Mouse (Mus musculus): Measurements from ENCODE around the gene Mapk8ip2. TPM values are rescaled to one million over a fixed set of nuclear protein-coding genes. Genes with fewer than 3 reads are reported as not detected.
A peak's percentile ranks its signal among the peaks of the same experiment; 100 is the strongest.

Mapk8ip2 gene
- total and polyA plus RNA-seq, 2 experiments from 2014 or later: 68.8 to 110 TPM

DNA sequence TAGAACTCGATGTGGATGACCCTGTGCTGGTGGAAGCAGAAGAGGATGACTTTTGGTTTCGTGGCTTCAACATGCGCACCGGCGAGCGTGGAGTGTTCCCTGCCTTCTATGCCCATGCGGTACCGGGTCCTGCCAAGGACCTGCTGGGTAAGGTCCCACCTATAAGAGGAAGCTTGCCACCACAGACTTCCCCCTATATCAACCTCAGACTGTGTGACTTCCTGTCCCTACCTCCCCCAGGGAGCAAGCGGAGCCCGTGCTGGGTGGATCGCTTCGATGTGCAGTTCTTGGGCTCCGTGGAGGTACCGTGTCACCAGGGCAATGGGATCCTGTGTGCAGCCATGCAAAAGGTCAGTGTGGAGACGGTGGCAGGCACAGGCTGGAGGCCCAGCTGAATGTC is 5.2 kb downstream of the Mapk8ip2 start:
- Histone ChIP-seq H3K9ac (replicated peaks; ENCODE audit: low read length, poor library complexity, severe bottlenecking) (no peak overlapping the region), H3K36me3 (ENCODE audit: insufficient read depth, low read length) (peaks cover 62% of the 10 kb centered on the region), H3K27ac (ENCODE audit: low read depth, low read length) (no peak overlapping the region), H3K4me3 (ENCODE audit: low read depth, low read length) (no peak overlapping the region), H3K4me2 (ENCODE audit: low read depth, low read length, poor library complexity, severe bottlenecking) (no peak overlapping the region), H3K9me3 (ENCODE audit: low read length) (no peaks in the 10 kb centered on the region), H3K27me3 (ENCODE audit: insufficient read depth, low read length) (no peaks in the 10 kb centered on the region), H3K4me1 (ENCODE audit: insufficient read depth, low read length) (peaks cover 11% of the 10 kb centered on the region)
- TF ChIP-seq CTCF (IDR thresholded peaks at IDR 0.05): no peak
- 94% methylated on average over 15 of the region's 15 CpGs for WGBS
- ATAC-seq (ENCODE audit: low FRiP score) (no peak), DNase-seq (ENCODE audit: low spot score) (no peak)

DNA sequence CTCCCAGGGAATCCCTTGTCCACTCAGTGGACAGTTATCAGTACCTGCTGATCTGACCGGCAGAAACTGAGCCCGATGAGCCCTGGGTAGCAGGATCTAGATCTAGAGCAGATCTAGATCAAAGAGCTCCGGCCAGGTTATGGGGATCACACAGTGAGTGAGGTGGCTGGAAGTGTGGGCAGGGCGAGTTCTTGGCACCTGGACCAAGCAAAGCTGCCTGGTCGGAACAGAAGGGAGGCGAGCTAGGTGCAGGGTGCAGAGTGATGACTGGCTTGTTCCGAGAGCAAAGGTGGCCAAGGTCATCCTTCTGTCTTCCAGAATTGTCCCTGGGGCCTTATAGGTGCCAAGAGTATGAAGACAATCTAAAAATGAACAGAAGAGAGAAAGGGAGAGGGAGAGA is 6.1 kb downstream of the Mapk8ip2 start:
- no peaks in the 10 kb centered on the region for H3K9me3 ChIP-seq (ENCODE audit: low read length)
- H3K36me3 ChIP-seq (ENCODE audit: insufficient read depth, low read length): peaks cover 64% of the 10 kb centered on the region
- H3K4me2 ChIP-seq (ENCODE audit: low read depth, low read length, poor library complexity, severe bottlenecking): no peak overlapping the region
- no peak for DNase-seq (ENCODE audit: low spot score)
- no peak for TF ChIP-seq CTCF (IDR thresholded peaks at IDR 0.05)
- H3K4me3 ChIP-seq (ENCODE audit: low read depth, low read length): no peak overlapping the region
- no peaks in the 10 kb centered on the region for H3K27me3 ChIP-seq (ENCODE audit: insufficient read depth, low read length)
- peaks cover 8% of the 10 kb centered on the region for H3K4me1 ChIP-seq (ENCODE audit: insufficient read depth, low read length)
- no peak for ATAC-seq (ENCODE audit: low FRiP score)
- 93% methylated on average over 7 of the region's 7 CpGs for WGBS
- no peak overlapping the region for H3K9ac ChIP-seq (replicated peaks; ENCODE audit: low read length, poor library complexity, severe bottlenecking)
- no peak overlapping the region for H3K27ac ChIP-seq (ENCODE audit: low read depth, low read length)

DNA sequence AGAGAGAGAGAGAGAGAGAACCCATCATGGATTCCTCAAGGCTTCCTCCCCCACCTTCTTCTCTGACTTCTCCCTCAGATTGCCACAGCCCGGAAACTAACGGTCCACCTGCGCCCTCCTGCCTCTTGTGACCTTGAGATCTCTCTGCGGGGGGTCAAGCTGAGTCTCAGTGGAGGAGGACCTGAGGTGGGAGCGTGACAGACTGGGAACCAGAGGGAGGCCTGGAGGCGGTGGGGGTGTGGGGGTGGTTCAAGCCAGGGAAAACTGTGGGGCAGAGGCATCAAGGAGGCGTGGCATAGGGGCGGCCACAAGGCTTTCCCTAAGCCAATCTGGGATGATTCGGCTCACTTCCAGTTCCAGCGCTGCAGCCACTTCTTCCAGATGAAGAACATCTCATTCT is 6.6 kb downstream of the Mapk8ip2 start:
- no peaks in the 10 kb centered on the region for H3K27me3 ChIP-seq (ENCODE audit: insufficient read depth, low read length)
- H3K9me3 ChIP-seq (ENCODE audit: low read length): no peaks in the 10 kb centered on the region
- no peak overlapping the region for H3K4me2 ChIP-seq (ENCODE audit: low read depth, low read length, poor library complexity, severe bottlenecking)
- TF ChIP-seq CTCF (IDR thresholded peaks at IDR 0.05): no peak
- H3K4me3 ChIP-seq (ENCODE audit: low read depth, low read length): no peak overlapping the region
- DNase-seq (ENCODE audit: low spot score): no peak
- H3K27ac ChIP-seq (ENCODE audit: low read depth, low read length): no peak overlapping the region
- no peak for ATAC-seq (ENCODE audit: low FRiP score)
- H3K9ac ChIP-seq (replicated peaks; ENCODE audit: low read length, poor library complexity, severe bottlenecking): no peak overlapping the region
- 74% methylated on average over 10 of the region's 10 CpGs for whole genome bisulfite sequencing
- peaks cover 64% of the 10 kb centered on the region for H3K36me3 ChIP-seq (ENCODE audit: insufficient read depth, low read length)
- H3K4me1 ChIP-seq (ENCODE audit: insufficient read depth, low read length): peaks cover 5% of the 10 kb centered on the region

DNA sequence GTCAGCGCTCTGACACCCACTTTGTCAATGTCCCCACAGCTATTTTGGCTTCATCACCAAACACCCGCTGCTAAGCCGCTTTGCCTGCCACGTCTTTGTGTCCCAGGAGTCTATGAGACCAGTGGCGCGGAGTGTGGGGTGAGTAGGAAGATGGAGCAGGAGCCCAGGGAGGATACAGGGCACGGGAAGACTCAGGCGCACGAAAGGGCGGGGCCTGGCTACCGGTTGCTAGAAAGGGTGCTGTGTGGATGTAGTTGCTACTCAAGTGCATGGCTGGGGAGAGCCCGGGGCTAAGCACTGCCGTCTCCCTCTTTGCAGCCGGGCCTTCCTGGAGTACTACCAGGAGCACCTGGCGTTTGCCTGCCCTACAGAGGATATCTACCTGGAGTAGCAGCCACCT is 7.6 kb downstream of the Mapk8ip2 start:
- no peak overlapping the region for H3K4me2 ChIP-seq (ENCODE audit: low read depth, low read length, poor library complexity, severe bottlenecking)
- H3K27me3 ChIP-seq (ENCODE audit: insufficient read depth, low read length): no peaks in the 10 kb centered on the region
- no peak overlapping the region for H3K9ac ChIP-seq (replicated peaks; ENCODE audit: low read length, poor library complexity, severe bottlenecking)
- no peak overlapping the region for H3K4me3 ChIP-seq (ENCODE audit: low read depth, low read length)
- no peaks in the 10 kb centered on the region for H3K9me3 ChIP-seq (ENCODE audit: low read length)
- ATAC-seq (ENCODE audit: low FRiP score): no peak
- H3K4me1 ChIP-seq (ENCODE audit: insufficient read depth, low read length): no peaks in the 10 kb centered on the region
- no peak for TF ChIP-seq CTCF (IDR thresholded peaks at IDR 0.05)
- no peak for DNase-seq (ENCODE audit: low spot score)
- H3K36me3 ChIP-seq (ENCODE audit: insufficient read depth, low read length): peaks cover 64% of the 10 kb centered on the region
- H3K27ac ChIP-seq (ENCODE audit: low read depth, low read length): no peak overlapping the region
- 87% methylated on average over 13 of the region's 15 CpGs for WGBS

DNA sequence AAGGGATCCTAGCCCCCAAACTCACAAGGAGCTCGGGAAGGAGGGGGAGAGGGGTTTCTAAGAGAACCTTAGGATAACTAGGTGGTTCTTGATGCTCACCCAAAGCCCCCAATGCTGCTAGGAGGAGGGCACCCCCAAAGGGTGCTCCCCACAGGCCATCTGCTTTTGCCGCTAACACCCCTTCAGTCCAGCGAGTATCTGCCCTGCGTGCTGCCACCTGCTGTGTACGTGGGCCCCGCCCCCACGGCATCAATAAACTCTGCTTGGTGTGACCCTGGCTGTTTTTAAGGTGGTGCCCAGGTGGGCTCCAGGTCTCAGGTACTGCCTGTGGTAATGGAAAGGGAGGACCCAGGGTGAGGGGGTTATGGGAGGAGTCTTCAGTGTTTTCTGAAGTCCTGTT is 8.5 kb downstream of the Mapk8ip2 start:
- Histone ChIP-seq H3K27ac (ENCODE audit: low read depth, low read length) (no peak overlapping the region), H3K9ac (replicated peaks; ENCODE audit: low read length, poor library complexity, severe bottlenecking) (no peak overlapping the region), H3K27me3 (ENCODE audit: insufficient read depth, low read length) (no peaks in the 10 kb centered on the region), H3K9me3 (ENCODE audit: low read length) (no peaks in the 10 kb centered on the region), H3K4me1 (ENCODE audit: insufficient read depth, low read length) (no peaks in the 10 kb centered on the region), H3K4me3 (ENCODE audit: low read depth, low read length) (no peak overlapping the region), H3K36me3 (ENCODE audit: insufficient read depth, low read length) (peaks cover 55% of the 10 kb centered on the region), H3K4me2 (ENCODE audit: low read depth, low read length, poor library complexity, severe bottlenecking) (no peak overlapping the region)
- DNase-seq (ENCODE audit: low spot score): no peak
- TF ChIP-seq CTCF (IDR thresholded peaks at IDR 0.05): no peak
- 80% methylated on average over 7 of the region's 7 CpGs for WGBS
- ATAC-seq (ENCODE audit: low FRiP score): no peak

DNA sequence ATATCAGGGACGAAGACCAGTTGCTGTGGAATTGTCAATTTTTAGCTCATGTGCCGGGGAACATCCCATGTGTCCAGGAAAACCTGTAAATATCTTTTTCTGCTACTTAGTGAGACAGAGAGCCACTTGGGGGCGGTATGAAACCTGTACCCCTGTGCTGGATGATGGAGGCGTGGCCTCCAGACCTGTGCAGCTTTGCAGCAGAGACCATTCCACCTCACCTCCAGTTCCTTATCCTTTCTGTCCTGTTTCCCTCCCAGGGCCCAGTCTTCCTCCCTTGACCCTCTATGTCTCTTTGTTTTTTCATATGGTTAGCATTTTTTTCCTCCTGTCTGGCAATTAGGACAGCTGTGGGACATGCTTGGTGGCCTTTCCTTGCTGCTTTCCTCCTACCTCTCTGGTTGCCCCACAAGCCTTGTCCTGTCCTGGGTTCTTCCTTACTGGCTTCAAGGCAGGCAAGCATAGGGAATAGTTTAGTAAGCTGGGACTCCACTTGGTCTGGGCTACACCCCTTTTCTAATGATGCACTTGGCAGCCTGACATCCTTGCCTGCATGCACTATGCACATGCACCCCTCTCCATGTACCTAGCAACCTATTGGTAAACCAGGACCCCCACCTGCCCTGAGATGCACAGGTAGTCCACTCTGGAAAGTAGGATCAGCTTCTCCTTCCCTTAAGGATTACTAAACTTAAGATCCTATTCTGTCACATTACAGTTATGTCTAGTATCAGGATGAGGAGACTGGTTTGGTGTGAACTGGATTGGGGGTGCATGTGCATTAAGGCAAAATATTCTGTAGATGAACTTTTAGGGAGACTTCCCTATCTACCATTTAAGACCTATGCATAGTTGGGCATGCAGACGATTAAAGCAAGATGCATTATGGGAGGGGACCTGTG is 9.9 kb downstream of the Mapk8ip2 start:
- no peak overlapping the region for H3K4me3 ChIP-seq (ENCODE audit: low read depth, low read length)
- peaks cover 41% of the 10 kb centered on the region for H3K36me3 ChIP-seq (ENCODE audit: insufficient read depth, low read length)
- no peak for DNase-seq (ENCODE audit: low spot score)
- ATAC-seq (ENCODE audit: low FRiP score): no peak
- 71% methylated on average over 5 of the region's 5 CpGs for WGBS
- H3K27me3 ChIP-seq (ENCODE audit: insufficient read depth, low read length): no peaks in the 10 kb centered on the region
- no peaks in the 10 kb centered on the region for H3K9me3 ChIP-seq (ENCODE audit: low read length)
- H3K27ac ChIP-seq (ENCODE audit: low read depth, low read length): no peak overlapping the region
- no peak overlapping the region for H3K4me2 ChIP-seq (ENCODE audit: low read depth, low read length, poor library complexity, severe bottlenecking)
- no peak overlapping the region for H3K9ac ChIP-seq (replicated peaks; ENCODE audit: low read length, poor library complexity, severe bottlenecking)
- no peaks in the 10 kb centered on the region for H3K4me1 ChIP-seq (ENCODE audit: insufficient read depth, low read length)
- TF ChIP-seq CTCF (IDR thresholded peaks at IDR 0.05): peak; percentile 46

All from midbrain, postnatal 0 days (tissue).